Mouse (Mus musculus) intestine, embryonic 14.5 days (tissue): ENCODE data around the gene Cd47. TPM values are rescaled to one million over a fixed set of nuclear protein-coding genes. Genes with fewer than 3 reads are reported as not detected.

Source experiments
- ATAC-seq: fragments of 200-750 bp; cut with Nextera tagmentation; replicated peaks from 2 replicates; pipeline ENCODE4 v1.8.0; 2017; ENCODE audit warnings: low read depth, moderate number of reproducible peaks, moderate TSS enrichment, moderate library complexity; ENCODE audit not compliant: low FRiP score, low TSS enrichment
- DNase-seq: peaks from one replicate; pipeline ENCODE4 v3.0.0-alpha.2; 2018; ENCODE audit warnings: low spot score
- H3K27ac ChIP-seq: fragments of 300-500 bp; sonication (generic); 2 replicates; pipeline ENCODE4 v1.5.1; 2014; ENCODE audit warnings: low read depth, mild to moderate bottlenecking, control low read depth
- H3K27me3 ChIP-seq: fragments of 300-500 bp; sonication (generic); replicated peaks from 2 replicates; pipeline ENCODE4 v1.6.1; 2014; ENCODE audit warnings: low read length, control low read depth; ENCODE audit not compliant: control insufficient read depth, insufficient read depth
- H3K36me3 ChIP-seq: fragments of 300-500 bp; sonication (generic); 2 replicates; pipeline ENCODE4 v1.6.1; 2014; ENCODE audit warnings: low read length, control low read depth; ENCODE audit not compliant: control insufficient read depth, insufficient read depth
- H3K4me1 ChIP-seq: fragments of 300-500 bp; sonication (generic); replicated peaks from 2 replicates; pipeline ENCODE4 v1.6.1; 2014; ENCODE audit warnings: low read length, control low read depth, mixed read lengths; ENCODE audit not compliant: control insufficient read depth, insufficient read depth
- H3K4me2 ChIP-seq: fragments of 300-500 bp; sonication (generic); 2 replicates; pipeline ENCODE4 v1.6.1; 2014; ENCODE audit warnings: low read length
- H3K4me3 ChIP-seq: fragments of 300-500 bp; sonication (generic); 2 replicates; pipeline ENCODE4 v1.5.1; 2014; ENCODE audit warnings: low read depth, low read length, control low read depth, mixed read lengths
- H3K9ac ChIP-seq: fragments of 300-500 bp; sonication (generic); 2 replicates; pipeline ENCODE4 v1.6.1; 2014; ENCODE audit warnings: mild to moderate bottlenecking, low read length
- H3K9me3 ChIP-seq: fragments of 300-500 bp; sonication (generic); 2 replicates; pipeline ENCODE4 v1.6.1; 2016; ENCODE audit warnings: low read length, control low read depth; ENCODE audit not compliant: control insufficient read depth
- WGBS: fragments of 180-500 bp; shearing (Covaris S2); extraction: QIAGEN DNeasy Blood & Tissue Kit; methylation state at CpG from one replicate; pipeline ENCODE4 v1.1.7; 2014; 5-methylcytosine and 5-hydroxymethylcytosine counted together
- polyA plus RNA-seq: library from polyadenylated mRNA; unstranded; fragments of >200 nt; fragmentation: Nextera tagmentation; extraction: Ambion mirVana; gene quantifications from 2 replicates; pipeline ENCODE4 v1.2.1, GENCODE M21; 2014

Gene Cd47
- 68.0 and 74.7 TPM in 2 replicates for polyA plus RNA-seq

DNA sequence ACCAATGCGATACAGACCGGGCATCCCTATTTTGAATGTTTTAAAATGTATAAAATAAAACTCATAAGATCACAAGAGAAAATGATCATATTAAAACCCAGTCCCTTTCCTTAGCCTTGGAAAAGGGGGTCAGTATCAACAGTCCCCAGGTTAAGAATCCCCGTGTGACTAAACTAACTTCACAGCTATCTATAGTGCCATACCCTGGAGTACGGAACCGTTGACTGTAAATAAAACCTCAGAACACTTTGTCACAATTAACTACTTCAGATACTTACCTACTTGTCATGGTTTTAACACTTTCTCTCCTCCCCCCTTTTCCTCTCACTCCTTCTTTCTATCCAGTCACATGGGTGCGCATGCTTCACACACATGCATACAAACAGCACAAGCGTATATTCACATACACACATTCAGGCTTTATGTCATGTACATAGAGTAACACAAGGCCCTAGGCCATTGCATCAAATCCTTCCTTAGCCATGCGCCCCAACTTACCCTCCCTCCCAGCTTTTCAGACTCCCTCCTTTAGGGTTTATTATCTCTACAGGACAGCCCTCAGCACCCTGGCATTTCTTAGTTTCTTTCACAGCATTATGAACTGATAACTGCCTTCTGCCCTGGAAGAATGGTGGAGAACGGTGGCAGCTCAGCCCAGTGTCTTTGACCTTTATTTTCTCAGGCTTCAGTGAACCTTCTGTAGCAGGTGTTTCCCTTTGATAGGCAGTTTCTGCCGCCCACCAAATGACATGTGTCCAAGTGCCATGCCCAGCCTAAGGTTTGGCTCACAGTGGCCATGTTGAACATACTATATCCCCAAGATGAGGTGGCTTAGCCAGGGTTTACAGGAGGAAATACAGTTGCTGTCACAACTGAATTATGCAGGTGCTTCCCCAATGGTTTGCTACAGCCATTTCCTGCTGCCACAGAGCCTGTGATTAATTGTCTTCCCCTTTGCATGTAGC is at the start of gene Cd47:
TSS of gene Cd47 (plus strand) at position 937 of the 965 bp plus-strand sequence.
- ATAC-seq = no peak
- no peak for DNase-seq
- Histone ChIP-seq H3K4me2 (no peak within 1 kb of the TSS), H3K27me3 (no peaks in the 10 kb centered on the region), H3K9me3 (no peaks in the 10 kb centered on the region), H3K4me3 (no peak within 1 kb of the TSS), H3K36me3 (no peaks in the 10 kb centered on the region), H3K9ac (no peak within 1 kb of the TSS), H3K27ac (no peak within 1 kb of the TSS), H3K4me1 (no peaks in the 10 kb centered on the region)
- 86% methylated on average over 10 of the region's 10 CpGs for WGBS

DNA sequence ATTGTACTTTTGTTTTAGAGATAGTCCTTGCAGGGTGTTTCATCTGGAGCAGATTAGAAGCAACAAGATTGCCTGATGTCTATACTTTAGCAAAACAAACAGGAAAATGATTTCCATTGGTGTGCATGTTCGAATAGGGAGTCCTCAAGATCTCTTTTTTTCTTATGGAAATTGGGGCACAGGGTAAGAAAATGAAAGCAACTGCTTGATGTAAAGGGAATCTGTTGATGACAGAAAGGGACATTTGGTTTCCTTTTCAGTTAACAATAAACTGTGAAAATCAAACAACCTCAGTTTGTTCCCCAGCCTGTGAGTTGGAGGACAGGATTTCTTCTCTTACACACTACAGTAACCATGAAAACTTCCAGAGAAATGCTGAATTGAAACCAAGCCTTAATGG is 47.4 kb upstream of the Cd47 start:
- no peak overlapping the region for H3K27ac ChIP-seq

DNA sequence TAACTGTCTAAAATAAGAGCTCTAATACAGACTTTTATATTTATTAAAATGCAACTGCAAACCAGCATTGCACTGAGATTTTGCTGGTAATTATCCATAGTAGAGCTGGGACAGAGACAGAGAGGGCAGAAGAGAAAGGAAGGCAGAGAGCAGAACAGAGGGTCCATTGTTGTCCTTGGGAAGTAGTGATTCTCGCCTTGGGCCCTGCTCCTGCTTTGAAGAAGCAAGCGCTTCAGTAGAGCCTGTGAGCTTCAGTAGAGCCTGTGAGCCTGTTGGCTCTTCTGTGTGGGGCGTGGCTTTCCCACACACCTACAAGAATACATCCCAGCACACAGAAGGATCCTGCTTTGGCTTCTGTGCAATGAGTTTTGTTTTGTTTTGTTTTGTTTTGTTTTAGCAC is 47.0 kb upstream of the Cd47 start:
- H3K4me3 ChIP-seq = no peak overlapping the region
- no peak overlapping the region for H3K9ac ChIP-seq
- 49% methylated on average over 3 of the region's 3 CpGs for whole genome bisulfite sequencing
- no peak overlapping the region for H3K27ac ChIP-seq
- no peaks in the 10 kb centered on the region for H3K27me3 ChIP-seq
- no peak overlapping the region for H3K4me2 ChIP-seq
- H3K36me3 ChIP-seq = no peaks in the 10 kb centered on the region
- ATAC-seq (0 out of 2 replicates have a peak, but pooled peaks have one; percentile 50), DNase-seq (no peak)
- no peaks in the 10 kb centered on the region for H3K9me3 ChIP-seq
- H3K4me1 ChIP-seq = no peaks in the 10 kb centered on the region

More for the DNA sequence above, 47.4 kb upstream of the Cd47 start:
- Histone ChIP-seq H3K36me3 (no peaks in the 10 kb centered on the region), H3K9me3 (no peaks in the 10 kb centered on the region), H3K9ac (no peak overlapping the region), H3K4me2 (no peak overlapping the region), H3K4me1 (no peaks in the 10 kb centered on the region), H3K27me3 (no peaks in the 10 kb centered on the region), H3K4me3 (no peak overlapping the region)
- no peak for ATAC-seq
- WGBS = 77% methylated on average over 1 of the region's 1 CpGs
- DNase-seq = no peak

DNA sequence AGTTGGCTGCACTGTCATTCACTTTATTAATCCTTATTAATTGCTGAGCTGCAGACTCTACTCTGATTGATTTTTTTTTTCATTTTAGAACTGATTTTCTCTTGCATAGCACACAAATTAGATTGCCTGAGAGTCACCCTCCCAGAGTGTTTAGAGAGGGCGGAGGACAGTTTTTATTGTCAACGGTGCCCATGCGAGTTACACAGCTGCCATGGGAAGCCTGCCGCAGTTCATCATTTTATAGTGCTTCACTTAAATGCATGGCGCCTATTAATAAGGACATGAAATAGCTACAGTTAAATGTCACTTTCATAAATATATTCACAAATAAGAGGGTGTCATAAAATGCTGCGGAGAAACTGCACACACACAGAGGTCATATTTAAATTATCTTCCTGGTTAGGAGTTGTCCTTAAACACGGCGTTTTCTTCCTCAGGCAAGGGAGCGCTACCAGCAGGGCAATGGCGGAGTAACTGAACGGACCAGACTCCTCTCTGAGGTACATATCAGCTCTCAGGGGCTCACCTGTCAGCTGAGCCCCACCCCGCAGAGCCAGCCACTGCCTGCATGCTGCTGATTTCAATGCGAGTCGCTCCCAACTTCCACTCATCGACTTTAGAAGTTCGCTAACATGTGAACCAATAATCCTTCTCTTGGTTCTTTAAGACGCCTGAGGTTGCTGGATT is 39.7 kb upstream of the Cd47 start:
- Histone ChIP-seq H3K36me3 (no peaks in the 10 kb centered on the region), H3K4me1 (no peaks in the 10 kb centered on the region), H3K27ac (no peak overlapping the region), H3K27me3 (no peaks in the 10 kb centered on the region), H3K4me2 (peak overlapping the region; percentile 15; the same call in 1 of the 2 replicates), H3K4me3 (no peak overlapping the region), H3K9ac (no peak overlapping the region), H3K9me3 (no peaks in the 10 kb centered on the region)
- no peak for DNase-seq
- WGBS = 66% methylated on average over 17 of the region's 17 CpGs
- no peak; the same call in 1 of the 2 replicates for ATAC-seq

GRCm38 (mm10) chr16:49761981-49762380 is 38.4 kb upstream of the Cd47 start:
- no peaks in the 10 kb centered on the region for H3K36me3 ChIP-seq
- no peak overlapping the region for H3K9ac ChIP-seq
- H3K9me3 ChIP-seq = no peaks in the 10 kb centered on the region
- no peak for ATAC-seq
- no peak overlapping the region for H3K27ac ChIP-seq
- no peak for DNase-seq
- no peaks in the 10 kb centered on the region for H3K27me3 ChIP-seq
- WGBS = 87% methylated on average over 5 of the region's 5 CpGs
- H3K4me2 ChIP-seq = no peak overlapping the region
- H3K4me3 ChIP-seq = no peak overlapping the region
- no peaks in the 10 kb centered on the region for H3K4me1 ChIP-seq

GRCm38 (mm10) chr16:49766326-49766725 is 34.0 kb upstream of the Cd47 start:
- Histone ChIP-seq H3K27ac (no peak overlapping the region), H3K4me3 (no peak overlapping the region), H3K4me2 (no peak overlapping the region), H3K36me3 (no peaks in the 10 kb centered on the region), H3K9me3 (no peaks in the 10 kb centered on the region), H3K9ac (no peak overlapping the region), H3K27me3 (no peaks in the 10 kb centered on the region), H3K4me1 (no peaks in the 10 kb centered on the region)
- DNase-seq (no peak), ATAC-seq (no peak)
- WGBS = 51% methylated on average over 3 of the region's 3 CpGs

GRCm38 (mm10) chr16:49768491-49769031 is 31.8 kb upstream of the Cd47 start:
- Histone ChIP-seq H3K27ac (no peak overlapping the region), H3K9me3 (no peaks in the 10 kb centered on the region), H3K4me1 (no peaks in the 10 kb centered on the region), H3K36me3 (no peaks in the 10 kb centered on the region), H3K4me3 (no peak overlapping the region), H3K4me2 (no peak overlapping the region), H3K9ac (no peak overlapping the region), H3K27me3 (no peaks in the 10 kb centered on the region)
- WGBS = 93% methylated on average over 4 of the region's 4 CpGs
- ATAC-seq (no peak), DNase-seq (no peak)

DNA sequence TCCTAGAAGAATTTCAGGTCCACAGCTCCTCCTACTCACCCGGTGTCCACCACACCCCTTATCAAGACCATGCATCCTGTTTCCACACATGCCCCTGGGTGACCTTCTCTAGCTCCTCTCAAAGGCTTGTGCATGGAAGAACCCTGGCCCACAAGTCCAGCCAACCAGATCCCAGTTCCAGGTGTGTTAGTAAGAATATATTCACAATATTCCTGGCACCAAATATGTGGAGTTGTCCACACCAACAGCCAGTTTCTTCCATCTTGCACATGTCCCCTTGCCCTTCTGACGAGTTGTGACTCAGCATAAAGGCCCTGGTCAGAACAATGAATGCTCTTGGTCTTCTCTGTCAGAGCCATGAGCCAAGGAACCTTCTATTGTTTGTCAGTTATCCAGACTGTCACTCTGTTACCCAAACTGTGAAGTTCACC is 30.5 kb upstream of the Cd47 start:
- no peak for DNase-seq
- H3K9ac ChIP-seq = no peak overlapping the region
- H3K36me3 ChIP-seq = no peaks in the 10 kb centered on the region
- no peaks in the 10 kb centered on the region for H3K9me3 ChIP-seq
- no peaks in the 10 kb centered on the region for H3K4me1 ChIP-seq
- 81% methylated on average over 2 of the region's 2 CpGs for WGBS
- H3K4me2 ChIP-seq = no peak overlapping the region
- ATAC-seq = no peak
- H3K4me3 ChIP-seq = no peak overlapping the region
- H3K27ac ChIP-seq = no peak overlapping the region
- H3K27me3 ChIP-seq = no peaks in the 10 kb centered on the region
